Mouse (Mus musculus): ENCODE results near the gene Tmprss12. TPM values are rescaled to one million over a fixed set of nuclear protein-coding genes. Genes with fewer than 3 reads are reported as not detected.
"Not testable (repeated sequence)": the region's sequence is repeated elsewhere in the genome, so short reads cannot be mapped to it uniquely, and the experiment has no call there.

The Tmprss12 gene
- polyA plus RNA-seq, 1 experiment from 2014 or later = not detected

DNA sequence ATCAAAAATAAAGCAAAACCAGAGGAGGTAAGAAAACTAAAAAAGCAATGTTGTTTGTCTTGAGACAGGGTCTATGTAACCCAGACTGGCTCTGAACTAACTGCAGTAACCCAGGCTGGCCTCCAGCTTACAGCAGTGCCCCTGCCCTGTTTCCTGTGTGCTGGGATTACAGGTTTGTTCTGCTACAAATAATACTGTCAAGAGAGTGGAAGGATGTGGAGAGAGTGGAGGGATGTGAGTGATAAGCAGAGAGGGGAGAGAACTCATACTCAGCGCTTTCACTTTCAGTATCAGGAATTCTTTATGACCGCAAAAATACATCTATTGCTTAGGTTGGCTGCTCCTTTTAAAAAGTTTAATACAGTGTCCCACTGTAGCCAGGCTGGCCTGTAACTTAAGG, 31.7 kb downstream of the Tmprss12 start:
- H3K36me3 ChIP-seq = peaks cover 13% of the 10 kb centered on the region
- no peak overlapping the region for H3K4me2 ChIP-seq
- H3K4me1 ChIP-seq = peaks cover 15% of the 10 kb centered on the region
- no peaks in the 10 kb centered on the region for H3K9me3 ChIP-seq (replicated peaks)
- no peak overlapping the region for H3K4me3 ChIP-seq
- 56% methylated on average over 2 of the region's 2 CpGs for WGBS (ENCODE audit: insufficient replicate concordance)
- H3K27me3 ChIP-seq (replicated peaks) = no peaks in the 10 kb centered on the region
- H3K9ac ChIP-seq = no peak overlapping the region
- no peak overlapping the region for H3K27ac ChIP-seq
- no peak for ATAC-seq

DNA sequence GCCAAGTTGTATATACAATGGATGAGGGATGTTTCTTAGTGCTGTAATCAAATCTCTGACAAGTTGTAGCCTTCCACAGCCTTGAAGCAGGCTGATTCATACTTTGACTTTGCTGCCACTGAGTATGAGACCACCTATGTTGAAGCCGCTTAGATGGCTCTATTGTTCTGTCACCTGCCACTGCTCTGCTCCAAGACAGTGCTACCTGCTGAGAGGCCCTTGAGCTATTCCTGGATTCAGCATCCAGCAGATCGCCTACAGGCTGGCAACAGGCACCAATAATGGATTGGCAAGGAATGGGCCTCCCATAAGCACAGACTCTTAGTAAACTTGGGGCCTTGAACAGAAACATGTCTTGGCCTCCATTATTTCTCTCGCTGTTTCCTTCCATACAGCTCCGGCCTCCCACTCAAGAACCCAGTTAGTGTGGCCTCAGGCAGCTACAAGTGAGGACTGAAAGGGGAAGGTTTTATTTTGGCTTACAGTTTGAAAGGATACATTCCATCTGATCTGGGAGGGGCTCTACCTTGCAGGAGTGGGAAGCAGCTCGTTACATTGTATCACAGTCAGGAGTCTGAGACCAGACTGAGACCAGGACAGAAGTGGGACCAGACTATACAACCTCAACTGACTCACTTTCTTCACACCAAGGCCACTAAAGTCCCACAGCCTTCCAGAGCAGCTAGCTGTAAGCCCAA, 34.0 kb downstream of the Tmprss12 start:
- 86% methylated on average over 5 of the region's 5 CpGs for WGBS (ENCODE audit: insufficient replicate concordance)
- H3K27ac ChIP-seq = no peak overlapping the region
- ATAC-seq = no peak
- no peaks in the 10 kb centered on the region for H3K9me3 ChIP-seq (replicated peaks)
- H3K4me2 ChIP-seq = no peak overlapping the region
- peaks cover 12% of the 10 kb centered on the region for H3K4me1 ChIP-seq
- no peak overlapping the region for H3K9ac ChIP-seq
- peaks cover 13% of the 10 kb centered on the region for H3K36me3 ChIP-seq
- no peaks in the 10 kb centered on the region for H3K27me3 ChIP-seq (replicated peaks)
- no peak overlapping the region for H3K4me3 ChIP-seq

DNA sequence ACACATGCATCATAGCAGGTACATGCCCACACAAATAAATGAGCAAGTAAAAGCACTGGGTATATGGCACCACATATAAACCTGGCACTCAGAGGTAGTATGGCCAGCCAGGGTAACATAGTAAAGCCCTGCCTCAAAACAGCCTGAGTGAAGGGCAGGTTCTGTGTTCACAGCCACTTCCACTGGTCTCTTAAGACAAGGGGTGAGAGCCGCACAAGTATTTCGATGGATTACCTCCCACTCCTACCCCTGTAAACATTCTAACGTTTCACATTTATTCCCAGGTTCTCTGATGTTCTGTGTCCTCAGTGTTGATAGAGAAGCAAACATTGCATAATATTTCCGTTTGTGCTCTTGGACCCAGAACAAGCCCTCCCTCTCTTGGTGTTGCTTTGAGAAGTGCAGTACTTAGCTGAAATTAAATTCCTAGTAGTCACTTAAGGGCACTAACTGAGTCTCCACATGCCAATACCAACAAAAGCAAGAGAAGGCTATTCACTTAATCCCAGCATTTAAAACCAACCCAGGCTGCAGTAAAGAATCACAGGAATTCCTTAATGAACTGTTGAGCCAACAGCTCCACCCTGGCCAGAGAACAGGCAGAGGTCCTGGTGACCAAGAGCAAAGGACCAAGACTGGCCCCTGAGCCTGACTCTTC, 37.5 kb downstream of the Tmprss12 start:
- not testable (repeated sequence) for H3K36me3 ChIP-seq; H3K4me1 ChIP-seq; H3K4me3 ChIP-seq; ATAC-seq; H3K9ac ChIP-seq; H3K27ac ChIP-seq; H3K4me2 ChIP-seq; H3K27me3 ChIP-seq (replicated peaks); H3K9me3 ChIP-seq (replicated peaks)
- 52% methylated on average over 4 of the region's 4 CpGs for WGBS (ENCODE audit: insufficient replicate concordance)

DNA sequence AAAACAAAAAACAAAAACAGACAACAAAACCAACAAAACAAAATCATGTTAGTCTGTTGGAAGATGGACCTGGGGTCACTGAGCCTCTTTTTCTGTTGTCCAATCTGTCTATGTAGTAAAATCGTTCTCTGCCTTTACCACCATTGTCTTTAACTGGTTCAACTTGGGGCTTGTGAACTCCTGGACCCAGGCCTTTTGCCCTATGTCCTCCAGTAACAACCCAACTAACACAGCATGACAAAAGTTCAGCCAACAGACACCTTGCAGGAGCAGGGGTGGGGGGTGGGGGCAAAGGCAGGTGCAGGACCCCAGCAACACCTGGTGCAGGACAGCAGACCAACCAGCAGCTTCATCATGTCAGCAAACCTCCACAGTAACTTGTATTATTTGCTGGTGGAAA, 39.2 kb downstream of the Tmprss12 start:
- H3K9me3 ChIP-seq (replicated peaks) = no peaks in the 10 kb centered on the region
- H3K36me3 ChIP-seq = peaks cover 2% of the 10 kb centered on the region
- no peak overlapping the region for H3K4me2 ChIP-seq
- H3K4me3 ChIP-seq = no peak overlapping the region
- ATAC-seq = no peak
- H3K27me3 ChIP-seq (replicated peaks) = no peaks in the 10 kb centered on the region
- no peak overlapping the region for H3K27ac ChIP-seq
- H3K4me1 ChIP-seq = peaks cover 14% of the 10 kb centered on the region
- WGBS (ENCODE audit: insufficient replicate concordance) = 50% methylated on average over 1 of the region's 1 CpGs
- H3K9ac ChIP-seq = no peak overlapping the region

DNA sequence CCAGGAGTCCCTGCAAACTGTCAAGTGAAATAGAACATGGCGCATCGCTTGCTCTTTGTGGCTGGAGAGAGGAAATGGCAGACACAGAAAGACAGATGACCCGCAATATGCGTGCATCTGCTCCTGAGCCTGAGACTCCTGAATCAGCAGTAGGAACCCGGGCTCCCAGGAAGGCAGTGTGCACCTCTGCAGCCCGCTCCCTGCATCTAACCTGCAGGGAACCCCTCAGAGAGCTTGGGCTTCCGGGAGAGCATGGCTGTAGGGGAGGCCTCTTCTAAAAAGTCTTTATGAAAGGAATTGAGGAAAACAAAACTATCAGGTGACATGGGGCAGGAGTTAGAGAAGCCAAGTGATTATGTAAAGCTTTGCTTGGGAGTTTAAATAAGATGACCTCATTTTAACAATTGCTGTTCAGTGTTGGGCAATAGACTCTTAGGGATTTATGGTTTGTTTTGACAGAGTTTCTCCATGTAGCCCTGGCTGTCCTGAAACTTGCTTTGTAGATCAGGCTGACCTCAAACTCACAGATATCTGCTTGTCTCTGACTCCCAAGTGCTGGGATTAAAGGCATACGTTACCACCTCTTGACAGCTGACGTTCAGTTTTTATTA, 39.8 kb downstream of the Tmprss12 start:
- no peaks in the 10 kb centered on the region for H3K36me3 ChIP-seq
- H3K9ac ChIP-seq = no peak overlapping the region
- no peak for ATAC-seq
- 57% methylated on average over 9 of the region's 9 CpGs for WGBS (ENCODE audit: insufficient replicate concordance)
- H3K27me3 ChIP-seq (replicated peaks) = no peaks in the 10 kb centered on the region
- no peak overlapping the region for H3K4me2 ChIP-seq
- H3K27ac ChIP-seq = no peak overlapping the region
- peaks cover 14% of the 10 kb centered on the region for H3K4me1 ChIP-seq
- H3K4me3 ChIP-seq = no peak overlapping the region
- no peaks in the 10 kb centered on the region for H3K9me3 ChIP-seq (replicated peaks)

DNA sequence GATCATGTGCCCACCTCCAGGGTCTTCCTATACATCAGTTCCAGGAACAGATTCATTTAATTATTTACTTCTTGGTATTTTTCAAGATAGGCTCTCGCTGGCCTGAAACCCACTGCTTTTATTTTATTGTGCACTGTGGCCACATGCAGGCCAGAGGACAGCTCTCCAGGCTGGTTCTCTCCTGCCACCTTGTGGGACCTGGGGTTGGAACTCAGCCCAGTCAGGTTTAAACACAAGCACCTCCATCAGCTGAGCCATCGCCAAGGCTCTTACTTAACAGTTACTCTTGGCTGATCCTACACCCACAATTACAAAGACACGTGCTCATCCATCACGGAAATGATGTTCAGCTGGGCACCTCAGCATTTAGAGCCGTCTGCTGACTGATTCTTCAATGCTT, 40.5 kb downstream of the Tmprss12 start:
- Histone ChIP-seq H3K27ac (no peak overlapping the region), H3K4me1 (peaks cover 14% of the 10 kb centered on the region), H3K4me2 (no peak overlapping the region), H3K4me3 (no peak overlapping the region), H3K27me3 (replicated peaks) (0 out of 2 replicates have a peak, but pooled peaks cover 2% of the 10 kb centered on the region), H3K9ac (no peak overlapping the region), H3K9me3 (replicated peaks) (no peaks in the 10 kb centered on the region), H3K36me3 (no peaks in the 10 kb centered on the region)
- ATAC-seq = no peak
- 49% methylated on average over 5 of the region's 5 CpGs for WGBS (ENCODE audit: insufficient replicate concordance)

DNA sequence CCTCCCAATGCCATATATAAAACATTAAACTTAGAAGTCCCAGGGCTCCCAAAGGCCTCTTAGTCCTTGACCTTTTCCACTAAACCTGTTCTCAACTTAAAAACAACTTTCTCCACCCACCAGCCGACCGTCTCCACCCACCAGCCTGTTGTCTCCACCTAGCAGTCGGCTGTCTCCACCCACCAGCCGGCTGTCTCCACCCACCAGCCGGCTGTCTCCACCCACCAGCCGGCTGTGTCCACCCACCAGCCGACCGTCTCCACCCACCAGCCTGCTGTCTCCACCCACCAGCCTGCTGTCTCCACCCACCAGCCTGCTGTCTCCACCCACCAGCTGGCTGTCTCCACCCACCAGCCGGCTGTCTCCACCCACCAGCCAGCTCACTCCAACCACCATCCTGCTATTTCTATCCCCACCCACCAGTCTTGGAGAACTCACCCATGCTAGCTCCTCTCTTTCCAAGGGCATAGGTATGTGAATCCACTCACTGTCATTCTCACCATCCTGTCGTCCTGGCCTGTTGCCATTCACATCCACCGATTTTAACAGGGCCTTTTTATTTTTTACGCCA, 43.5 kb downstream of the Tmprss12 start:
- peak; percentile 54; the same call in 1 of the 2 replicates for ATAC-seq
- peaks cover 14% of the 10 kb centered on the region for H3K4me1 ChIP-seq
- no peak overlapping the region for H3K4me2 ChIP-seq
- no peak overlapping the region for H3K9ac ChIP-seq
- H3K27ac ChIP-seq = no peak overlapping the region
- 49% methylated on average over 12 of the region's 12 CpGs for WGBS (ENCODE audit: insufficient replicate concordance)
- H3K4me3 ChIP-seq = no peak overlapping the region
- no peaks in the 10 kb centered on the region for H3K9me3 ChIP-seq (replicated peaks)
- 0 out of 2 replicates have a peak, but pooled peaks cover 5% of the 10 kb centered on the region for H3K27me3 ChIP-seq (replicated peaks)
- no peaks in the 10 kb centered on the region for H3K36me3 ChIP-seq

DNA sequence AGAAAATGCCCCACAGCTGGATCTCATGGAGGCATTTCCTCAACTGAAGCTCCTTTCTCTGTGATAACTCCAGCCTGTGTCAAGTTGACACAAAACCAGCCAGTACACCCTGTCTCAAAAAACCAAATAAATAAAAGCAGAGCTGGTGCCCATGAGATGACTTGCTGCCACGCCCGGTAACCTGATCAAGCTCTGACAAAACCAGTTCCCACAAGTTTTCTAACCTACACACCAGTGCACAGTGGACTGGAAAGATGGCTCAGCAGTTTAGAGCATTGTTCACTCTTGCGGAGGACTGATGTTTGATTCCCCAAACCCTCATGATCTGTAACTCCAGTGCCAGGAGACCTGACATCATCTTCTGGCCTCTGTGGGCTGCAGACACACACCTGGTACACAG, 44.6 kb downstream of the Tmprss12 start:
- Histone ChIP-seq H3K36me3 (no peaks in the 10 kb centered on the region), H3K4me2 (no peak overlapping the region), H3K4me1 (peaks cover 10% of the 10 kb centered on the region), H3K4me3 (no peak overlapping the region), H3K27me3 (replicated peaks) (0 out of 2 replicates have a peak, but pooled peaks cover 5% of the 10 kb centered on the region), H3K9me3 (replicated peaks) (no peaks in the 10 kb centered on the region), H3K27ac (no peak overlapping the region), H3K9ac (no peak overlapping the region)
- 72% methylated on average over 3 of the region's 3 CpGs for WGBS (ENCODE audit: insufficient replicate concordance)
- no peak for ATAC-seq

DNA sequence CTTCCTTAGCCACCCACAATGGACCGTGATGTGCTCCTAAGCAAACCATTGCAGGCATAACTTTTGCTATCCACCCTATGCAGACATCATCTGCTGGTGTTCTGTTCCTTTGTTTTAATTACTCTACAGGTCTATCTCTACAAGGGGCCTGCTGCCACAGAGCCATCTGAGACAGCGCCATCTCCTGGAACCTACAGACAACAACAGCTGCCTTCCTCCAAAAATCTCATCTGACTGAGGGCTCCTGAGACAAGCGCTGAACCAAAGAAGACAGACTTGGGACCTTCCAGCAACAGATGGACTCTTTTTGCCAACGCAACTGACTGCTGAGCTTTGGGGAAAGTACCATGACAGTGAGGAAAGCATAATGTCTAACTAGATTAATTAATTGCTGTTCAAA, 47.5 kb downstream of the Tmprss12 start:
- not testable (repeated sequence) for ATAC-seq; H3K9me3 ChIP-seq (replicated peaks); H3K36me3 ChIP-seq; H3K27ac ChIP-seq; H3K27me3 ChIP-seq (replicated peaks); H3K4me2 ChIP-seq; H3K4me1 ChIP-seq; H3K4me3 ChIP-seq; H3K9ac ChIP-seq
- WGBS (ENCODE audit: insufficient replicate concordance) = 56% methylated on average over 4 of the region's 4 CpGs

DNA sequence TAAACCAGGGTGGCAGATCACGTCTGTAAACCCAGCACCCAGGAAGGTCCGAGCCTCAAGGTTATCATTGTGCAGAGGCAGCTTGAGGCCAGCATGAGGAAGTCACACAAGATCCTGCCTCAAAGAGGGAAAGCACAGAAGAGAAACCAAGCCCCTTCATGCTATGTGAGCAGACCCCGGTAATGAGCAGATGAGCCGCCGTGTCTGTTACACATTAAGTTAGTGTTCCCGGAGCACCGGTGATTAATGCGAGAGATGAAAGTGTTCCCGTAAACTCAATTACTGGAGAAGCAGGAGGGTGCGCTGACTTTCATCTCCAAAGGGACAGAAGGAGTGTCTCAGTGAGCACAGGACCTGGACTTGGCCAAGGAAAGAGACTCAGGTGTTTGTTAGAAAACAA, 48.7 kb downstream of the Tmprss12 start:
- H3K27ac ChIP-seq; H3K4me2 ChIP-seq; H3K9ac ChIP-seq; H3K4me3 ChIP-seq; H3K4me1 ChIP-seq; ATAC-seq; H3K36me3 ChIP-seq; H3K27me3 ChIP-seq (replicated peaks); H3K9me3 ChIP-seq (replicated peaks): not testable (repeated sequence)
- 79% methylated on average over 10 of the region's 10 CpGs for WGBS (ENCODE audit: insufficient replicate concordance)

DNA sequence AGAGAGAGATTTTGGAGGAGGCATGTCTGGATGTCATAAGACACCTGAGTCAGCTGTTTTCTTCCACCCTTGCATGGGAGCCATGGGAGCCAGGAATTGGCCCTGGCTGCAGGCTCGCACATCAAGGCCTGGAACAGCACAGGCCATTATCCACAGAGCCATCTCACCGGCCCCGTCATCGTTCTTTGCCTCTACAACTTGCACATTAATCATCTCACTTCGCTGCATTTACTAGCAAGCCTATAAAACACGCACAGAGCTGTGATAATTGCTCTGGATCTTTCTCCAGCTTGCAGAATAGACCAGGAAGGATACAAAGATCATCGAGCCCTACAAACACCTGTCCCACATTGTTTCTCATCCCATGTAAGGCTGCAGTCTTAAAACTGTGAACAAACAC, 50.1 kb downstream of the Tmprss12 start:
- Histone ChIP-seq H3K27me3 (replicated peaks) (peaks cover 8% of the 10 kb centered on the region; the same call in 1 of the 2 replicates), H3K36me3 (no peaks in the 10 kb centered on the region), H3K4me2 (no peak overlapping the region), H3K9ac (no peak overlapping the region), H3K9me3 (replicated peaks) (no peaks in the 10 kb centered on the region), H3K27ac (no peak overlapping the region), H3K4me1 (no peaks in the 10 kb centered on the region), H3K4me3 (no peak overlapping the region)
- WGBS (ENCODE audit: insufficient replicate concordance) = 69% methylated on average over 7 of the region's 7 CpGs
- no peak for ATAC-seq

Data from liver, embryonic 12.5 days (tissue).